Comparison of ENCODE assay signal across 27 mouse cellular contexts in genomic region chr2:62660565-62660964, GRCm38 (mm10). TPM values are rescaled to one million over a fixed set of nuclear protein-coding genes. Genes with fewer than 3 reads are reported as not detected.
DNase-seq lines count a peak whose midpoint lies in the region; ATAC-seq and TF ChIP-seq lines count a peak whose summit lies in the region.
"Had no signal": no experiment of that assay in that cellular context is flagged by ENCODE, and none has a peak within 500 bp of the region (broad histone marks: within the 10 kb centered on the region; RNA-seq: fewer than 3 reads in every experiment).

No protein-coding gene starts in this region.

- H3K36me3 ChIP-seq in forebrain, postnatal 0 days (ENCODE audit: insufficient read depth) = no peaks in the 10 kb centered on the region
- no peaks in the 10 kb centered on the region for H3K36me3 ChIP-seq in forebrain, embryonic 10.5 days (replicated peaks)
- H3K36me3 ChIP-seq in CH12.LX (replicated peaks in 1 of 2; ENCODE audit: control insufficient read depth in 1 of 2, insufficient read depth in 1 of 2, low read length in 1 of 2) = no peaks in the 10 kb centered on the region
- no peaks in the 10 kb centered on the region for H3K36me3 ChIP-seq in neural tube, embryonic 15.5 days
- H3K36me3 ChIP-seq: embryonic facial prominence, embryonic 13.5 days; forebrain, embryonic 15.5 days; heart, embryonic 13.5 days; limb, embryonic 12.5 days; liver, embryonic 15.5 days; midbrain, embryonic 15.5 days had no signal

- no peak for TF ChIP-seq POLR2A in CH12.LX (IDR thresholded peaks at IDR 0.05; ENCODE audit: low read depth, low read length)

- dilution Hi-C loops in CH12.LX (cut with MboI; ENCODE audit: extremely low pct_ligation_motif_present, extremely low pct_unique_long_range_greater_than_20kb, low sequenced_read_pairs) = no loop called here

- in situ Hi-C loops in CH12.LX (cut with MboI; ENCODE audit: low pct_ligation_motif_present, low pct_unique_long_range_greater_than_20kb, low sequenced_read_pairs) = no loop called here

- no peak for DNase-seq in forebrain, postnatal 0 days
- DNase-seq in forebrain, embryonic 10.5 days (ENCODE audit: extremely low spot score, low spot score) = no peak
- DNase-seq in layer of hippocampus, adult 2 months (ENCODE audit: low spot score in 2 of 2) = no peak
- DNase-seq in layer of hippocampus, postnatal 25 days (ENCODE audit: extremely low spot score in 1 of 2, low spot score in 1 of 2) = no peak
- peak; percentile 17 for DNase-seq in CH12.LX (ENCODE audit: extremely low read depth)
- DNase-seq in R1 (ENCODE audit: low read depth, low spot score) = peak; percentile 76
- DNase-seq in right cerebral cortex, postnatal 25 days = no peak
- DNase-seq: adrenal gland, postnatal 25 days; cerebellum, adult 11 months; cerebellum, postnatal 10 days; heart, postnatal 4 days; kidney, adult 2 months; kidney, postnatal 25 days; layer of hippocampus, adult 9-11 months; lung, postnatal 10 days; right cerebral cortex, adult 18-20 months; spleen, adult 18-20 months had no signal

- H3K4me1 ChIP-seq in forebrain, postnatal 0 days (ENCODE audit: insufficient read depth) = no peaks in the 10 kb centered on the region
- peaks cover 9% of the 10 kb centered on the region; the same call in 1 of the 2 replicates for H3K4me1 ChIP-seq in forebrain, embryonic 10.5 days
- H3K4me1 ChIP-seq in CH12.LX (ENCODE audit: control insufficient read depth in 1 of 2, insufficient read depth in 2 of 2) = peaks cover 0 to 23% of the 10 kb centered on the region in 2 experiments; a peak in 2 of 4 replicates
- H3K4me1 ChIP-seq in neural tube, embryonic 15.5 days = peaks cover 6% of the 10 kb centered on the region; the same call in 1 of the 2 replicates
- H3K4me1 ChIP-seq: embryonic facial prominence, embryonic 13.5 days; limb, embryonic 12.5 days had no signal

- H3K4me3 ChIP-seq in forebrain, postnatal 0 days (ENCODE audit: low read depth, low read length) = no peak overlapping the region
- H3K4me3 ChIP-seq in forebrain, embryonic 10.5 days = no peak overlapping the region
- no peak overlapping the region for H3K4me3 ChIP-seq in layer of hippocampus, adult 2 months
- no peak overlapping the region for H3K4me3 ChIP-seq in CH12.LX (replicated peaks in 1 of 3; ENCODE audit: low read depth in 2 of 3, low read length in 2 of 3, poor library complexity in 1 of 3)
- H3K4me3 ChIP-seq in neural tube, embryonic 15.5 days (replicated peaks) = no peak overlapping the region
- H3K4me3 ChIP-seq: embryonic facial prominence, embryonic 13.5 days; forebrain, embryonic 15.5 days; heart, embryonic 13.5 days; limb, embryonic 12.5 days; liver, embryonic 15.5 days; megakaryocyte, embryonic 14.5 days; midbrain, embryonic 15.5 days had no signal

- WGBS in forebrain, postnatal 0 days = 56% methylated on average over 6 of the region's 6 CpGs
- 58% methylated on average over 6 of the region's 6 CpGs for WGBS in forebrain, embryonic 10.5 days
- WGBS in neural tube, embryonic 15.5 days = 50% methylated on average over 6 of the region's 6 CpGs

- ATAC-seq in forebrain, postnatal 0 days = no peak
- ATAC-seq in neural tube, embryonic 15.5 days (ENCODE audit: low FRiP score) = no peak
- ATAC-seq: activated CD4-positive, CD25-positive, alpha-beta regulatory T cell, adult 4 months; forebrain, embryonic 15.5 days; hindbrain, postnatal 0 days; midbrain, embryonic 15.5 days had no signal

- H3K9me3 ChIP-seq in forebrain, postnatal 0 days (ENCODE audit: low read length) = no peaks in the 10 kb centered on the region
- no peaks in the 10 kb centered on the region for H3K9me3 ChIP-seq in forebrain, embryonic 10.5 days
- H3K9me3 ChIP-seq in CH12.LX (replicated peaks; ENCODE audit: low read length) = no peaks in the 10 kb centered on the region
- no peaks in the 10 kb centered on the region for H3K9me3 ChIP-seq in neural tube, embryonic 15.5 days (replicated peaks)
- H3K9me3 ChIP-seq: embryonic facial prominence, embryonic 13.5 days; forebrain, embryonic 15.5 days; heart, embryonic 13.5 days; limb, embryonic 12.5 days; liver, embryonic 15.5 days; megakaryocyte, embryonic 14.5 days; midbrain, embryonic 15.5 days had no signal

- peak; percentile 32; the same call in 1 of the 2 replicates for TF ChIP-seq CTCF in forebrain, postnatal 0 days (IDR thresholded peaks at IDR 0.05; ENCODE audit: low read depth)
- TF ChIP-seq CTCF in layer of hippocampus, adult 2 months (conservative IDR thresholded peaks at IDR 0.05) = peak; percentile 65
- peak; percentile 24 to 57; a peak in 2 of 4 replicates for TF ChIP-seq CTCF in CH12.LX (conservative IDR thresholded peaks at IDR 0.05 in 1 of 2, IDR thresholded peaks at IDR 0.05 in 1 of 2; ENCODE audit: low read depth in 2 of 2, low read length in 2 of 2)

- no peak overlapping the region for H3K27ac ChIP-seq in forebrain, postnatal 0 days (ENCODE audit: low read depth, low read length)
- H3K27ac ChIP-seq in forebrain, embryonic 10.5 days = no peak overlapping the region
- no peak overlapping the region for H3K27ac ChIP-seq in layer of hippocampus, adult 2 months
- no peak overlapping the region for H3K27ac ChIP-seq in CH12.LX (ENCODE audit: insufficient read depth, low read depth)
- no peak overlapping the region for H3K27ac ChIP-seq in neural tube, embryonic 15.5 days (replicated peaks)
- H3K27ac ChIP-seq: embryonic facial prominence, embryonic 13.5 days; forebrain, embryonic 15.5 days; heart, embryonic 13.5 days; hindbrain, postnatal 0 days; limb, embryonic 12.5 days; liver, embryonic 15.5 days; midbrain, embryonic 15.5 days had no signal

- no peak overlapping the region for H3K9ac ChIP-seq in forebrain, postnatal 0 days
- no peak overlapping the region for H3K9ac ChIP-seq in CH12.LX (ENCODE audit: insufficient read depth, low read depth)
- H3K9ac ChIP-seq in neural tube, embryonic 15.5 days (replicated peaks) = no peak overlapping the region
- H3K9ac ChIP-seq: embryonic facial prominence, embryonic 13.5 days; forebrain, embryonic 15.5 days; heart, embryonic 13.5 days; limb, embryonic 12.5 days; liver, embryonic 15.5 days; midbrain, embryonic 15.5 days had no signal

- H3K79me2 ChIP-seq in CH12.LX (replicated peaks; ENCODE audit: control insufficient read depth, extremely low read depth, insufficient read depth, poor library complexity, severe bottlenecking) = no peaks in the 10 kb centered on the region

- no peaks in the 10 kb centered on the region for H3K27me3 ChIP-seq in forebrain, postnatal 0 days (ENCODE audit: insufficient read depth, low read length)
- peaks cover 20% of the 10 kb centered on the region for H3K27me3 ChIP-seq in forebrain, embryonic 10.5 days (ENCODE audit: poor library complexity, severe bottlenecking)
- no peaks in the 10 kb centered on the region for H3K27me3 ChIP-seq in CH12.LX (replicated peaks)
- no peaks in the 10 kb centered on the region for H3K27me3 ChIP-seq in neural tube, embryonic 15.5 days (replicated peaks)
- H3K27me3 ChIP-seq: forebrain, embryonic 15.5 days; megakaryocyte, embryonic 14.5 days; midbrain, embryonic 15.5 days had no signal

- no peak; the same call in none of the 2 replicates for TF ChIP-seq RAD21 in CH12.LX (IDR thresholded peaks at IDR 0.05; ENCODE audit: low read depth, low read length)

- no peak overlapping the region for H3K4me2 ChIP-seq in forebrain, postnatal 0 days (ENCODE audit: low read depth)
- H3K4me2 ChIP-seq in CH12.LX (ENCODE audit: insufficient read depth, low read depth, poor library complexity, severe bottlenecking) = no peak overlapping the region
- H3K4me2 ChIP-seq in neural tube, embryonic 15.5 days = no peak overlapping the region
- H3K4me2 ChIP-seq: embryonic facial prominence, embryonic 13.5 days; forebrain, embryonic 15.5 days; heart, embryonic 13.5 days; limb, embryonic 12.5 days; liver, embryonic 15.5 days; midbrain, embryonic 15.5 days had no signal

- no peak for TF ChIP-seq EP300 in CH12.LX (IDR thresholded peaks at IDR 0.05; ENCODE audit: low read length)

TF ChIP-seq in CH12.LX, 34 proteins besides CTCF, POLR2A, EP300 and RAD21:
- peak; percentile 68 for TF ChIP-seq ELF1 (IDR thresholded peaks at IDR 0.05; ENCODE audit: low read depth, low read length)
- TF ChIP-seq TCF12 (IDR thresholded peaks at IDR 0.05; ENCODE audit: low read depth, low read length) = no peak
TF ChIP-seq in CH12.LX: peak in this region for 1.

RNA-seq across cellular contexts. Expression of gene Gca, which starts 3.5 kb away (rescaled TPM):
- 0.85 and 1.5 TPM in 2 replicates for total RNA-seq in forebrain, postnatal 0 days (2014; rRNA removed)
- polyA plus RNA-seq in forebrain, postnatal 0 days (2015; fragmentation: Nextera tagmentation; extraction: Ambion mirVana) = 2.2 and 4.2 TPM in 2 replicates
- polyA plus RNA-seq in forebrain, embryonic 10.5 days (2016; fragmentation: Nextera tagmentation; extraction: Ambion mirVana) = 2.7 and 2.9 TPM in 2 replicates
- 10 to 100 TPM; 13.5 to 15.3 TPM for total RNA-seq in layer of hippocampus, adult 2 months (2021)
- total RNA-seq in layer of hippocampus, postnatal 25 days (2021) = 10 to 100 TPM in 1 of 2 experiments, 1 to 10 TPM in 1; 8.3 to 12.0 TPM
- 4.7 and 5.2 TPM in 2 replicates for total RNA-seq in CH12.LX (2012; rRNA removed)
- 1.7 and 4.2 TPM in 2 replicates for total RNA-seq in CH12.LX (2014; rRNA removed)
- polyA plus RNA-seq in CH12.LX (2012; ENCODE audit: insufficient read length, low read depth) = 10.1 and 10.9 TPM in 2 replicates
- 3.2 and 3.8 TPM in 2 replicates for polyA plus RNA-seq in neural tube, embryonic 15.5 days (2015; fragmentation: Nextera tagmentation; extraction: Ambion mirVana)

RNA-seq across cellular contexts. Expression of gene Ifih1, which starts 14.5 kb away (rescaled TPM):
- 1.5 and 2.9 TPM in 2 replicates for total RNA-seq in forebrain, postnatal 0 days (2014; rRNA removed)
- polyA plus RNA-seq in forebrain, postnatal 0 days (2015; fragmentation: Nextera tagmentation; extraction: Ambion mirVana) = 1.4 and 1.7 TPM in 2 replicates
- 0.95 and 1.0 TPM in 2 replicates for polyA plus RNA-seq in forebrain, embryonic 10.5 days (2016; fragmentation: Nextera tagmentation; extraction: Ambion mirVana)
- 1 to 10 TPM; 1.8 to 2.0 TPM for total RNA-seq in layer of hippocampus, adult 2 months (2021)
- 1 to 10 TPM; 1.2 to 2.1 TPM for total RNA-seq in layer of hippocampus, postnatal 25 days (2021)
- total RNA-seq in CH12.LX (2012; rRNA removed) = 1.6 and 2.0 TPM in 2 replicates
- 2.2 and 2.5 TPM in 2 replicates for total RNA-seq in CH12.LX (2014; rRNA removed)
- polyA plus RNA-seq in CH12.LX (2012; ENCODE audit: insufficient read length, low read depth) = 3.6 and 4.5 TPM in 2 replicates
- polyA plus RNA-seq in neural tube, embryonic 15.5 days (2015; fragmentation: Nextera tagmentation; extraction: Ambion mirVana) = 0.87 and 3.2 TPM in 2 replicates

Comparison
In these comparisons a context has a peak if more than half of its experiments do, and no peak if none do; other contexts are left out.
1. DNase-seq: peak in CH12.LX (single experiment) and R1 (single experiment); none in forebrain, postnatal 0 days (single experiment), forebrain, embryonic 10.5 days (single experiment), layer of hippocampus, adult 2 months (0 of 2), layer of hippocampus, postnatal 25 days (0 of 2) and right cerebral cortex, postnatal 25 days (single experiment).
2. Peak in every context shown above with its lines, with median percentiles within 50 percentile points of each other: CTCF ChIP-seq.